Mouse (Mus musculus): Measurements from ENCODE around the gene Senp8. TPM values are rescaled to one million over a fixed set of nuclear protein-coding genes. Genes with fewer than 3 reads are reported as not detected.

The Senp8 gene
- polyA plus RNA-seq, 1 experiment from 2014 or later, result 8.6 TPM

DNA sequence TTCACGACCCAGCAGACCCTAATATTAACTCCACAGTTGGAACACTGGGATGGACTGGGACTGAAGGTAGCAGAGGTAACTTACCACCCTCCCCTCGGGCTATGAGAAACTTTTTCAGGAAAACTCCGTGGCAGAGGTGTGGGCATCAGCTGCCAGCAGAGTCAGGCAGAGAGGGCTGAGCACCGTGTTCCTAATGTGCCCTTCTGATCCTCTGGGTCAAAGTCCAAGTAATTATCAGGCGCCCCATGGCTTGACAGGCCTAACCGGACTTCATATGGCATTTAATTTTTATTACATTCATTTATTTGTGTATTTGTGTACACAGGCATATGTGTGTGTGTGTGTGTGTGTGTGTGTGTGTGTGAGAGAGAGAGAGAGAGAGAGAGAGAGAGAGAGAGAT, 47.4 kb downstream of the Senp8 start:
- H3K9ac ChIP-seq (ENCODE audit: low read depth, low read length), result no peak overlapping the region
- DNase-seq (ENCODE audit: low spot score) (no peak), ATAC-seq (replicated peaks; ENCODE audit: low FRiP score, low read depth) (no peak)
- H3K9me3 ChIP-seq (replicated peaks; ENCODE audit: low read length), result no peaks in the 10 kb centered on the region
- no peak overlapping the region for H3K27ac ChIP-seq
- no peaks in the 10 kb centered on the region for H3K27me3 ChIP-seq (ENCODE audit: insufficient read depth, low read length)
- H3K4me2 ChIP-seq (ENCODE audit: low read length), result no peak overlapping the region
- no peak for TF ChIP-seq CTCF (IDR thresholded peaks at IDR 0.05; ENCODE audit: low read depth)
- H3K4me1 ChIP-seq (replicated peaks; ENCODE audit: insufficient read depth, low read length), result no peaks in the 10 kb centered on the region
- 58% methylated on average over 6 of the region's 6 CpGs for WGBS
- no peak overlapping the region for H3K4me3 ChIP-seq (replicated peaks; ENCODE audit: low read depth, low read length)
- no peaks in the 10 kb centered on the region for H3K36me3 ChIP-seq (ENCODE audit: insufficient read depth, low read length)

DNA sequence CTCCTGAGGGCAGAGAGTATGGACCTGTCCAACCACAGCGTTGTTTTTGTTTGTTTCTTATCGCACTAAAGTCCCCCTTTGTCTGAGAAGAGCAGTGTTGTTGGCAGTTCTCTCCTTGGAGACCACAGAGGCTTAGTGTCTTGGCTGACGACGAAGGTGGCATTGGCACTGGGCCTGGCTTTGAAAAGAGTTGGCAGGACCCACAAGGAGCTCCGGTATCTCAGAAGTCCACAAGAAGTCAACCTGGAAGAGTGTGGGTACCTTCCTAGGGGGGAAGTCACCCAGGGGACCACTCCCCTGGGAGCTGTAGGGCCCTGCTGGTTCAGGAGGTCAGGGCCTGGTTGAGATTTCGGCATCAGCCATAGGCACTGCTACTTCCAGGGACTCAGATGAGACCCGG, 49.4 kb downstream of the Senp8 start:
- H3K9me3 ChIP-seq (replicated peaks; ENCODE audit: low read length), result no peaks in the 10 kb centered on the region

DNA sequence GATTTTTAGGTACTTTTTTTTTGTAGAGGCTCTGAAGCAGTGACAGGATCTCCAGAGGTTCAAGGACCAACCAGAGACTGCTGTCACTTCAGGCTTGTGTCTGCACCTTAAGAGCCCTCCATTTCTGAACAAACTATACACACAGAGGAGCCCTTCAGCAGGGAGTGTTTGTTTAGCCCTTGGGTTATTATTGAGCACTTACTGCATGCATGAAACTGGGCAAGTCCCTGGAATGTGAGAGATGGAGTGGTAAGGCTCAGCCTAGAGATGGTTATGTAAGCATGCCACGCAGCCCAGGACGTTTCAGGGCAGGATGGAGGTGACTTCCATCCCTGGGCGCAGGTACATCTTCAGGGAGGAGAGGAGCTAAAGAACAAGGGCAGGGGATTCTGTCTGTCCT, 54.1 kb downstream of the Senp8 start:
- Histone ChIP-seq H3K36me3 (ENCODE audit: insufficient read depth, low read length) (no peaks in the 10 kb centered on the region), H3K4me1 (replicated peaks; ENCODE audit: insufficient read depth, low read length) (0 out of 2 replicates have a peak, but pooled peaks cover 4% of the 10 kb centered on the region), H3K4me2 (ENCODE audit: low read length) (no peak overlapping the region), H3K27me3 (ENCODE audit: insufficient read depth, low read length) (no peaks in the 10 kb centered on the region), H3K9ac (ENCODE audit: low read depth, low read length) (no peak overlapping the region), H3K4me3 (replicated peaks; ENCODE audit: low read depth, low read length) (no peak overlapping the region), H3K9me3 (replicated peaks; ENCODE audit: low read length) (no peaks in the 10 kb centered on the region), H3K27ac (no peak overlapping the region)
- DNase-seq (ENCODE audit: low spot score) (no peak), ATAC-seq (replicated peaks; ENCODE audit: low FRiP score, low read depth) (no peak)
- 85% methylated on average over 3 of the region's 3 CpGs for WGBS
- no peak for TF ChIP-seq CTCF (IDR thresholded peaks at IDR 0.05; ENCODE audit: low read depth)

More for the DNA sequence above, 49.4 kb downstream of the Senp8 start:
- Histone ChIP-seq H3K4me2 (ENCODE audit: low read length) (no peak overlapping the region), H3K4me1 (replicated peaks; ENCODE audit: insufficient read depth, low read length) (no peaks in the 10 kb centered on the region), H3K36me3 (ENCODE audit: insufficient read depth, low read length) (no peaks in the 10 kb centered on the region), H3K27me3 (ENCODE audit: insufficient read depth, low read length) (no peaks in the 10 kb centered on the region), H3K9ac (ENCODE audit: low read depth, low read length) (no peak overlapping the region), H3K27ac (no peak overlapping the region), H3K4me3 (replicated peaks; ENCODE audit: low read depth, low read length) (no peak overlapping the region)
- no peak for TF ChIP-seq CTCF (IDR thresholded peaks at IDR 0.05; ENCODE audit: low read depth)
- ATAC-seq (replicated peaks; ENCODE audit: low FRiP score, low read depth) (no peak), DNase-seq (ENCODE audit: low spot score) (no peak)
- 85% methylated on average over 7 of the region's 7 CpGs for WGBS

DNA sequence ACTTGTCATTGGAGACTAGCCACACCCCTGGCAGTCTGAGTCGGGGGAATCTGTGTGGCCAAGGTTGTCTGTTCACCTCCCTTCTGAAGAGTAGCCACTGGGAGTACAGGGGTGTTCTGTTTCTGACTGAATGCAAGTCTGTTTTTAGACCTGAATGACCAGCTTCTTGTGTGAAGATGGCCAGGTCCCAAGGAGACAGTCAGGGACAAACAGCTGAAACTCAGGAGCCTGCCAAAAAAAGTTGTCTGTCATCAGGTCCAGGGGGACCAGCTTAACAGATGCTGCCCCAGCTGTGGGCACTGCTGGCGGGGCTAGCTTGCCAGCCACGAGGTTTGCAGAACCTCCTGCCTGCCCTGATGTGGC, 55.1 kb downstream of the Senp8 start:
- Histone ChIP-seq H3K27me3 (ENCODE audit: insufficient read depth, low read length) (no peaks in the 10 kb centered on the region), H3K9me3 (replicated peaks; ENCODE audit: low read length) (no peaks in the 10 kb centered on the region), H3K4me1 (replicated peaks; ENCODE audit: insufficient read depth, low read length) (0 out of 2 replicates have a peak, but pooled peaks cover 4% of the 10 kb centered on the region), H3K4me3 (replicated peaks; ENCODE audit: low read depth, low read length) (no peak overlapping the region), H3K4me2 (ENCODE audit: low read length) (no peak overlapping the region), H3K27ac (no peak overlapping the region), H3K9ac (ENCODE audit: low read depth, low read length) (no peak overlapping the region), H3K36me3 (ENCODE audit: insufficient read depth, low read length) (no peaks in the 10 kb centered on the region)
- no peak for TF ChIP-seq CTCF (IDR thresholded peaks at IDR 0.05; ENCODE audit: low read depth)
- DNase-seq (ENCODE audit: low spot score) (no peak), ATAC-seq (replicated peaks; ENCODE audit: low FRiP score, low read depth) (no peak)
- 30% methylated on average over 3 of the region's 3 CpGs for WGBS

DNA sequence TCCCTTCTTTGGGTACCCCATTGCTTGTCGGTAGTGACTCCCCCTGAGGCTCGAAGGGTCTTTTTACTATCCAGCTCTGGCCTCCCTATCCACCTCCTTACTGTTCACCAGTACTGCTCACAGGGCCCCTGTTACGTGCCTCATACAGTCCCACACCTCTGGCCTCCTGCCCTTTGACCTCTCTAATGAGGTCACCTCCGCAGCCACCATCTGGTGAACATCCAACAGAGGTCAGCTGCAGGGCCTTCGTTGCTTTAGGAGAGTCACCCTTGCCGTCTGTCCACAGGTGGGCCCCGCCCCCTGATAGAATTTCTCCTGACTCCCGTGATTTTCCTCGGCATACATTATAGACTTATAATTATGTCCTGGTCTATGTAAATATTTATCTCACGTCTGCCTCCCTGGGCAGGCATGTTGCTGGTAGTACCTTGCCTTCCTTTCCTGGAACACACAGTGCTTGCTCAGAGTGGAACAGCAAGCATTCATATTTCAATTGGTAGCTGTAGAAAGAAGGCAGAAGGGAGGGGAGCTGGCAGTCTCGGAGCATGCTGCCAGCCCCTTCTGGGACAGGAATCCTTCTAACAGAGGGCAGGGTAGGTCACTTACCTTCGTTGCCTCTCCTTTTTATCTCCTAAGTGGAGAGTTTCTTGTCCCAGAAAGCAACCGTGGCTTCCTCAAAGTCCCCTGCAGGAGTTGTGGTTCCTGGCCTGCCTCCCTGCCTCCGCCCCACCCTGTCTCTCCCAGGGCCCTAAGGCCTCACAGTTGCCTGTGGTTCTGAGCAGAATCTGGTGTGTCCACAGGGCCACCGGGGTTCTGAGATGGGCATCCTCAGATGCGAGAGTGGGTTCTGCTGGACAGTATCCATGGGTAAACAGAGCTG, 55.7 kb downstream of the Senp8 start:
- Histone ChIP-seq H3K4me2 (ENCODE audit: low read length) (no peak overlapping the region), H3K27ac (no peak overlapping the region)

DNA sequence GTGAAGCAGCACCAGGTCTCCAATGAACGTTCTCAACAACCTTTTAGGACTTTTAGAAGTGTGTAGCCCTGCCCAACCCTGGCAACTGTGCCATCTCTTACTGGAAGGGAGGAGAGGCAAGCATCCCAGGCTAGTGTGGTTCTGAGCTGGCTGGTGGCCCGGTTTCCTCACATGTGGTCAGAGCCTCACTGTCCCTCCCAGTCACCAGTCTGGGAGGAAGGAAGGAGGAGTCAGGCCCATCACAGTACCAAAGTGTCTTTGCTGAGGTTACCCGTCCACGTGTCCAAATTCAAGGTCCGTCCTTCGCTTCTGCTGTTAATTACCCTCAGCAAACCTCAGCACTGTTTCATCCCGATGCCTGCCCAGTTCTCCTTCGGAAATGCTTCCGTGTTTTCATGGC, 58.4 kb downstream of the Senp8 start:
- Histone ChIP-seq H3K4me1 (replicated peaks; ENCODE audit: insufficient read depth, low read length) (0 out of 2 replicates have a peak, but pooled peaks cover 4% of the 10 kb centered on the region), H3K4me2 (ENCODE audit: low read length) (peak overlapping the region; percentile 50), H3K9ac (ENCODE audit: low read depth, low read length) (no peak overlapping the region), H3K27me3 (ENCODE audit: insufficient read depth, low read length) (no peaks in the 10 kb centered on the region), H3K27ac (no peak overlapping the region), H3K9me3 (replicated peaks; ENCODE audit: low read length) (no peaks in the 10 kb centered on the region), H3K36me3 (ENCODE audit: insufficient read depth, low read length) (no peaks in the 10 kb centered on the region), H3K4me3 (replicated peaks; ENCODE audit: low read depth, low read length) (peak overlapping the region; percentile 9)
- 34% methylated on average over 9 of the region's 9 CpGs for WGBS
- DNase-seq (ENCODE audit: low spot score) (no peak), ATAC-seq (replicated peaks; ENCODE audit: low FRiP score, low read depth) (no peak)
- no peak for TF ChIP-seq CTCF (IDR thresholded peaks at IDR 0.05; ENCODE audit: low read depth)

More for the DNA sequence above, 55.7 kb downstream of the Senp8 start:
- Histone ChIP-seq H3K4me3 (replicated peaks; ENCODE audit: low read depth, low read length) (no peak overlapping the region), H3K9me3 (replicated peaks; ENCODE audit: low read length) (no peaks in the 10 kb centered on the region), H3K9ac (ENCODE audit: low read depth, low read length) (no peak overlapping the region), H3K4me1 (replicated peaks; ENCODE audit: insufficient read depth, low read length) (0 out of 2 replicates have a peak, but pooled peaks cover 4% of the 10 kb centered on the region), H3K36me3 (ENCODE audit: insufficient read depth, low read length) (no peaks in the 10 kb centered on the region), H3K27me3 (ENCODE audit: insufficient read depth, low read length) (no peaks in the 10 kb centered on the region)
- no peak for TF ChIP-seq CTCF (IDR thresholded peaks at IDR 0.05; ENCODE audit: low read depth)
- 38% methylated on average over 16 of the region's 16 CpGs for WGBS
- no peak for ATAC-seq (replicated peaks; ENCODE audit: low FRiP score, low read depth)
- no peak for DNase-seq (ENCODE audit: low spot score)

All from kidney, postnatal 0 days (tissue).